Mouse (Mus musculus) MEL (cell line): ENCODE measurements around the gene Pde1a. TPM values are rescaled to one million over a fixed set of nuclear protein-coding genes. Genes with fewer than 3 reads are reported as not detected.

Experiments used
- DNase-seq: peaks from one replicate; pipeline ENCODE4 v3.0.0; 2011; ENCODE audit warnings: low read depth, low spot score
- H3K27ac ChIP-seq: 2 replicates; pipeline ENCODE4 v1.5.1; 2012; ENCODE audit warnings: low read depth, mild to moderate bottlenecking, control low read depth, low read length, moderate library complexity; ENCODE audit not compliant: control insufficient read depth
- H3K27me3 ChIP-seq, 2 experiments: fragments of 150-350 bp in 1 of 2; sonication (generic) in 1 of 2; 2 replicates each; pipeline ENCODE4 v1.6.1; 2012; ENCODE audit warnings: low read length in 2 of 2, mild to moderate bottlenecking in 2 of 2, improper control_type of control experiment in 1 of 2, moderate library complexity in 1 of 2; ENCODE audit not compliant: insufficient read depth in 2 of 2, control insufficient read depth in 1 of 2
- H3K36me3 ChIP-seq, 2 experiments: 2 replicates each; pipeline ENCODE4 v1.6.1; 2012 to 2014; ENCODE audit warnings: low read length in 2 of 2, improper control_type of control experiment in 1 of 2, inconsistent platforms in 1 of 2, mild to moderate bottlenecking in 1 of 2; ENCODE audit not compliant: insufficient read depth in 2 of 2, control insufficient read depth in 1 of 2
- H3K4me1 ChIP-seq, 2 experiments: fragments of 150-350 bp in 1 of 2; sonication (generic) in 1 of 2; 2 replicates each; pipeline ENCODE4 v1.6.1; 2012; ENCODE audit warnings: low read length in 2 of 2, improper control_type of control experiment in 1 of 2, mild to moderate bottlenecking in 1 of 2; ENCODE audit not compliant: insufficient read depth in 2 of 2, control insufficient read depth in 1 of 2
- H3K4me3 ChIP-seq, 2 experiments: fragments of 150-350 bp in 1 of 2; sonication (generic) in 1 of 2; 2 replicates each; pipeline ENCODE4 v1.5.1; 2012; ENCODE audit warnings: low read depth in 2 of 2, low read length in 2 of 2, mild to moderate bottlenecking in 2 of 2, moderate library complexity in 2 of 2, control low read depth in 1 of 2, improper control_type of control experiment in 1 of 2; ENCODE audit not compliant: control insufficient read depth in 1 of 2, insufficient read depth in 1 of 2
- H3K79me2 ChIP-seq: 2 replicates; pipeline ENCODE4 v1.6.1; 2012; ENCODE audit warnings: mild to moderate bottlenecking, low read length, moderate library complexity; ENCODE audit not compliant: control insufficient read depth, poor library complexity, insufficient read depth
- H3K9ac ChIP-seq: 2 replicates; pipeline ENCODE4 v1.6.1; 2012; ENCODE audit warnings: low read depth, mild to moderate bottlenecking, control low read depth, low read length, moderate library complexity; ENCODE audit not compliant: control insufficient read depth, poor library complexity, severe bottlenecking
- H3K9me3 ChIP-seq: fragments of 150-350 bp; sonication (generic); replicated peaks from 2 replicates; pipeline ENCODE4 v1.6.1; 2012; ENCODE audit warnings: mild to moderate bottlenecking, low read length, improper control_type of control experiment, moderate library complexity; ENCODE audit not compliant: insufficient read depth
- CHD2 ChIP-seq: IDR thresholded peaks from 2 replicates; pipeline ENCODE4 v1.6.1; 2011; ENCODE audit warnings: low read length, improper control_type of control experiment
- E2F4 ChIP-seq: IDR thresholded peaks from 2 replicates; pipeline ENCODE4 v1.6.1; 2011; ENCODE audit warnings: low read depth, low read length, improper control_type of control experiment, borderline replicate concordance
- EP300 ChIP-seq, 2 experiments: IDR thresholded peaks; 2 replicates each; pipeline ENCODE4 v1.6.1; 2011; ENCODE audit warnings: improper control_type of control experiment in 2 of 2, low read length in 2 of 2, low read depth in 1 of 2, mild to moderate bottlenecking in 1 of 2
- ETS1 ChIP-seq: IDR thresholded peaks from 2 replicates; pipeline ENCODE4 v1.6.1; 2012; ENCODE audit warnings: low read depth, mild to moderate bottlenecking, inconsistent platforms, low read length, improper control_type of control experiment, moderate library complexity
- GATA1 ChIP-seq: IDR thresholded peaks from 2 replicates; pipeline ENCODE4 v1.6.1; 2011; ENCODE audit warnings: low read depth, low read length, improper control_type of control experiment
- JUND ChIP-seq: IDR thresholded peaks from 2 replicates; pipeline ENCODE4 v1.6.1; 2011; ENCODE audit warnings: low read depth, mild to moderate bottlenecking, improper control_type of control experiment, low read length
- KAT2A ChIP-seq: conservative IDR thresholded peaks from 2 replicates; pipeline ENCODE4 v1.6.1; 2012; ENCODE audit warnings: low read depth, low read length, improper control_type of control experiment, inconsistent platforms
- MAFK ChIP-seq: IDR thresholded peaks from 2 replicates; pipeline ENCODE4 v1.6.1; 2011; ENCODE audit warnings: low read depth, mild to moderate bottlenecking, low read length, improper control_type of control experiment, borderline replicate concordance
- MAX ChIP-seq: IDR thresholded peaks from 2 replicates; pipeline ENCODE4 v1.6.1; 2011; ENCODE audit warnings: low read length, improper control_type of control experiment
- MXI1 ChIP-seq: IDR thresholded peaks from 2 replicates; pipeline ENCODE4 v1.6.1; 2011; ENCODE audit warnings: mild to moderate bottlenecking, low read depth, low read length, improper control_type of control experiment
- MYB ChIP-seq: IDR thresholded peaks from 2 replicates; pipeline ENCODE4 v1.6.1; 2011; ENCODE audit warnings: mild to moderate bottlenecking, low read depth, low read length, improper control_type of control experiment
- NRF1 ChIP-seq: IDR thresholded peaks from 2 replicates; pipeline ENCODE4 v1.6.1; 2014; ENCODE audit warnings: low read depth, mild to moderate bottlenecking, inconsistent platforms, low read length, improper control_type of control experiment, moderate library complexity; ENCODE audit not compliant: poor library complexity, insufficient read depth, severe bottlenecking
- POLR2A ChIP-seq, 2 experiments: IDR thresholded peaks; 2 replicates each; pipeline ENCODE4 v1.6.1; 2011 to 2012; ENCODE audit warnings: low read length in 2 of 2, mild to moderate bottlenecking in 2 of 2, control low read depth in 1 of 2, improper control_type of control experiment in 1 of 2, low read depth in 1 of 2, moderate library complexity in 1 of 2; ENCODE audit not compliant: control insufficient read depth in 1 of 2, insufficient read depth in 1 of 2, poor library complexity in 1 of 2
- POLR2AphosphoS2 ChIP-seq: IDR thresholded peaks from 2 replicates; pipeline ENCODE4 v1.6.1; 2011; ENCODE audit warnings: low read length, improper control_type of control experiment
- POLR2AphosphoS5 ChIP-seq: IDR thresholded peaks from 2 replicates; pipeline ENCODE4 v1.6.1; 2012; ENCODE audit warnings: low read depth, borderline replicate concordance, mild to moderate bottlenecking, inconsistent platforms, low read length, moderate library complexity, mixed read lengths
- RCOR1 ChIP-seq: IDR thresholded peaks from 2 replicates; pipeline ENCODE4 v1.6.1; 2012; ENCODE audit warnings: low read depth, mild to moderate bottlenecking, inconsistent platforms, low read length, improper control_type of control experiment
- SMC3 ChIP-seq: IDR thresholded peaks from 2 replicates; pipeline ENCODE4 v1.6.1; 2011; ENCODE audit warnings: low read depth, low read length, improper control_type of control experiment
- TCF12 ChIP-seq: IDR thresholded peaks from 2 replicates; pipeline ENCODE4 v1.6.1; 2014; ENCODE audit warnings: low read depth, mild to moderate bottlenecking, inconsistent platforms, low read length, improper control_type of control experiment, moderate library complexity
- UBTF ChIP-seq: IDR thresholded peaks from 2 replicates; pipeline ENCODE4 v1.6.1; 2012; ENCODE audit warnings: low read depth, mild to moderate bottlenecking, inconsistent platforms, low read length, improper control_type of control experiment, moderate library complexity, borderline replicate concordance; ENCODE audit not compliant: insufficient read depth
- ZC3H11A ChIP-seq: IDR thresholded peaks from 2 replicates; pipeline ENCODE4 v1.6.1; 2012; ENCODE audit warnings: low read depth, mild to moderate bottlenecking, inconsistent platforms, low read length, improper control_type of control experiment
- ZMIZ1 ChIP-seq: IDR thresholded peaks from 2 replicates; pipeline ENCODE4 v1.6.1; 2012; ENCODE audit warnings: low read depth, mild to moderate bottlenecking, inconsistent platforms, low read length, improper control_type of control experiment, moderate library complexity
- polyA plus RNA-seq, 2 experiments: library from polyadenylated mRNA; stranded (reverse) in 1 of 2; unstranded in 1 of 2; fragments of >175 nt in 1 of 2; fragments of >200 nt in 1 of 2; gene quantifications; 2 replicates each; pipeline versions ENCODE4 v1.2.1 to v1.2.4; 2012; ENCODE audit warnings: low replicate concordance in 2 of 2, low read depth in 1 of 2; ENCODE audit not compliant: insufficient read length in 2 of 2, insufficient read depth in 1 of 2, missing spikeins in 1 of 2
- total RNA-seq: library from RNA; depleted of rRNA; stranded (reverse); fragments of 300-350 nt; gene quantifications from 2 replicates; pipeline ENCODE4 v1.2.3, GENCODE M21; 2012

Gene Pde1a
- total and polyA plus RNA-seq, 3 experiments = not detected

DNA sequence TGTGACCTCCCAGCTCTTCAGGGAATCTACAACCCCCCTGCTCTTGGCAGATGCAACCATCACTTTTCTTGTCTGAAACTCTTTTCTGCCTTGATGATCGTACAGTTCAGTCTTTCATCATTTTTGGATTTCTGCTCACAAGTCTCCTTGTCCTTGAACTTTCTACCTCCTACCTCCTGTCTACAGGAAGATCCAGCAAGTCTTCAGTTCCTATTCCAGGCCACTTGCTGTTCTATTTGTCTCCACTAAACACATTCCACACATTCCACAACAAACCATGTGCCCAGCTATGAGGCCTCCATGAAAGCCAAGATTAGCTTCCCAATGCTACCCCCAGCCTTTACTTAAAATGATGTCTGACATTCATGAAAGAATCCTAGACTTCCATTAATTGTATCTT is 163.2 kb downstream of the Pde1a start:
- Histone ChIP-seq H3K27me3 (no peaks in the 10 kb centered on the region), H3K9ac (no peak overlapping the region), H3K27ac (no peak overlapping the region), H3K79me2 (no peaks in the 10 kb centered on the region), H3K9me3 (no peaks in the 10 kb centered on the region), H3K4me1 (no peaks in the 10 kb centered on the region), H3K36me3 (no peaks in the 10 kb centered on the region), H3K4me3 (no peak overlapping the region)
- DNase-seq = no peak
- TF ChIP-seq POLR2A (IDR thresholded peaks at IDR 0.05; ENCODE audit: control insufficient read depth in 1 of 2, insufficient read depth in 1 of 2, low read depth in 1 of 2, low read length in 2 of 2, poor library complexity in 1 of 2) (no peak), E2F4 (no peak), POLR2AphosphoS5 (no peak), KAT2A (no peak), MYB (no peak), UBTF (no peak), GATA1 (no peak), ZMIZ1 (no peak)

DNA sequence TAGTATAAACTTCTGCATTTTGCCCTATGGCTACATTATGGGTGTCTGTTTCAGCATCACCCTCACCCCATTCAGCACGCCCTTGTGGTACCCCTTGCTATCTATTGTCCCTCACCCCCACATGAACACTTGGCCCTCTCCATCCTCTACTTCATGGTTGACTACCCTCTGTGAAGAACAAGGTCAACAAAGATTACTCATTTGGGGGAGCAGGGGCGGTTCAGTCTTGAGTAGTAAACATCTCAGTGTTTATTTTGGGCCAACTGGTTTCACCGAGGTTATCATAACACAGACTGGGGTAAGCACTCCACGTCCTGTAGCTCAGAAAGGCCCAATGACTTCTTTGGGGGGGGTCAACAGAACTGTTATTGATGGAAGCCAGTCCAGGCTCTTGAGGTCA is 164.3 kb downstream of the Pde1a start:
- H3K9me3 ChIP-seq = no peaks in the 10 kb centered on the region
- no peaks in the 10 kb centered on the region for H3K4me1 ChIP-seq
- no peaks in the 10 kb centered on the region for H3K36me3 ChIP-seq
- H3K79me2 ChIP-seq = no peaks in the 10 kb centered on the region
- no peak for DNase-seq
- H3K27me3 ChIP-seq = 0 out of 4 replicates have a peak, but pooled peaks cover 0 to 3% of the 10 kb centered on the region in 2 experiments
- no peak overlapping the region for H3K27ac ChIP-seq
- no peak overlapping the region for H3K4me3 ChIP-seq
- no peak overlapping the region for H3K9ac ChIP-seq
- TF ChIP-seq ZC3H11A (no peak), KAT2A (no peak), ZMIZ1 (no peak), EP300 (IDR thresholded peaks at IDR 0.05; ENCODE audit: low read depth in 1 of 2, low read length in 2 of 2) (no peak), TCF12 (no peak), RCOR1 (no peak), SMC3 (no peak), MYB (no peak), NRF1 (no peak), POLR2A (IDR thresholded peaks at IDR 0.05; ENCODE audit: control insufficient read depth in 1 of 2, insufficient read depth in 1 of 2, low read depth in 1 of 2, low read length in 2 of 2, poor library complexity in 1 of 2) (no peak), MXI1 (no peak), CHD2 (no peak), ETS1 (no peak), JUND (no peak), MAX (no peak), MAFK (no peak), POLR2AphosphoS2 (no peak)
